Mouse (Mus musculus): ENCODE data around the gene Pelo. TPM values are rescaled to one million over a fixed set of nuclear protein-coding genes. Genes with fewer than 3 reads are reported as not detected.

The Pelo gene
- polyA plus RNA-seq (2015; fragmentation: Nextera tagmentation; extraction: Ambion mirVana) = 6.3 and 6.8 TPM in 2 replicates

DNA sequence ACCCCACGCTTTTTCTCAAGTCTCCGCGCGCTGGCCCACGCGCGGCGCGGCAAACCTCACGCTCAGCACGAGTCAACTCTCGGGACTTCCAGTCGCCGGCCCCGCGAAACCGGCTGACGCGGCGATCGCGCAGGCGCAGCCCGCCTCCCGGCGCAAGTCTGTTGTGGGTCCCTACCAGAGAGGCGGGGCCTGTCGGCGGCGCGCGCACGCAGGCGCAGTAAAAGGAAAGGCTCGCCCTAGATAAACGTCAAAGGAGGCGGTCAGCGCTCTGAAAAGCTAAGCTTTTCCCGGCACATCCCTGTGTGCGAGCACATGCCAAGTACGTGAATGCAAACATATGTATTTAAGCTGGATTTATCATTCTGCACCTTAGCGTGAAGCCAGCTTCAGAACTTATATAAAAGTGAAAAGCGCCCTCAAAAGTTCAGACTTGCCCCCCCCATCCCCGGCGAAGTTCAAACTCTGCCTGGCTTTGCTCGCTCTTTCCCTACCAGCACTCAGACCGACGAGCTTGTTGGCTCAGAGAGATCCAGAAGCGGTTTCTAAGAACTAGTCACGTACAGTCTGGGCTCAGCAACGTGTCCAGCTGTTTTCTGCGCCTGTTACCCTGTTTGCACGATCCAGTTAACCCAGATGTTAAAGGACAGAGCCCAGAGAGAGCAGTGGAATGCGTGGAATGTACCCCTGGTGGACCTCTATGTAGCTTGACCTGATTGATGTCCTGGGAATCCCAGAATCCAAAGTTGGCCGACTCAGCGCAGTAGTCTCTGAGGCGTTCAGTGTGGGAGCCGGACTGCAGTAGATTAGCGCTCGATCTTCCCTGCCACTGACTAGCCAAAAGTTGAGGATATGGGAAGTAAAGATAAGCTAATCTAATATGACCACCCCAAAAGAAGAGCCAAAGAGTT is at the start of gene Pelo:
Pelo (minus strand) TSS at position 118 of the 908 bp plus-strand sequence.

DNA sequence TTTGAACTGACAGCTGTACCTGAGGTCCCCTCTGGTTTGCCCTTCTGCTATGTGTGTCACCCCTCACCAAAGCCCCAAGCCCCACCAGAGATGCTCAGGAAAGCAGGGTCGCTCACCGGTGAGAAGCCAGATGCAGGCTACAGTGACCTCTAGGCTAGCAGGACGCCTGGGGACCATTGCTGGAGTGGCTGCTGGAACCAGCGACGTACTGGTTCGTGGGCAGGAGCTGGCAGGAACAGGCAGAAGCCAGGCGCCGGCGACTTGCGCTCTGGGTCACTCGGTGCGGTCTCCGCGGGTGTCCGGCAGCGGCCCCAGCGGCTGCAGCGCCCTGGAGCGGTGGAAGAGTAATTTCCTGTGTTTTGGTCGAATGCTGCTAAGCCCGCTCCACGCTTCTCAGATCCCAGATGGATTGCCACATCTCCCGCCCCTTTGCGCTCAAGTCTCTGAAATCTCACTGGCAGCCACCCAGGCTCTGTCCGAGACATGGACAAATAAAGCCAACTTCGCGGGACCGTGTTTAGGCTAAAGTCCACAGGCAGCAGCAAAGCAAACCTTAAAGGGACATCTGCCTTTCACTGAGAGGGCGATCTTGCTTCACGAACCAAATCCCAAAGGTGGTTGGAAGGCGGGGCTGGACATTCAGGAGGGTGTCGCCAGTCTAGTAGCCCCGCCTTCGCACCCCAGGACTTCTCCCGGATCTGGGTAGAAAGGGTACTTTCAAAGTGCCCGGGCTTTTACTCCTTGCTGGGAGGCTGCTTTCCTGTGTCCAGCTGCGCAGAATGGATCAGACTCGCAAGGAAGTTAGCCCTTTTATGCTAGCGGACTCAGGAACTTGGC is 11.6 kb upstream of the Pelo start, which contains the start of the genes Gm49395 and Itga1:
Gm49395 (minus strand) TSS at position 567 of the 837 bp plus-strand sequence.
Itga1 (minus strand) TSS at position 610 of the 837 bp plus-strand sequence.

Other genes with a start within 250 kb of the Pelo start
- 4.3 and 5.4 TPM in 2 replicates for gene Itga2, start 158.1 kb downstream of the Pelo start, polyA plus RNA-seq (2015; fragmentation: Nextera tagmentation; extraction: Ambion mirVana)
- gene Gm49395, start 11.7 kb upstream of the Pelo start, polyA plus RNA-seq (2015; fragmentation: Nextera tagmentation; extraction: Ambion mirVana) = 32.9 and 36.7 TPM in 2 replicates
- 123 and 150 TPM in 2 replicates for gene Itga1, start 11.8 kb upstream of the Pelo start, polyA plus RNA-seq (2015; fragmentation: Nextera tagmentation; extraction: Ambion mirVana)